Mouse (Mus musculus): ENCODE results near the gene Anxa3.

Anxa3 gene

DNA sequence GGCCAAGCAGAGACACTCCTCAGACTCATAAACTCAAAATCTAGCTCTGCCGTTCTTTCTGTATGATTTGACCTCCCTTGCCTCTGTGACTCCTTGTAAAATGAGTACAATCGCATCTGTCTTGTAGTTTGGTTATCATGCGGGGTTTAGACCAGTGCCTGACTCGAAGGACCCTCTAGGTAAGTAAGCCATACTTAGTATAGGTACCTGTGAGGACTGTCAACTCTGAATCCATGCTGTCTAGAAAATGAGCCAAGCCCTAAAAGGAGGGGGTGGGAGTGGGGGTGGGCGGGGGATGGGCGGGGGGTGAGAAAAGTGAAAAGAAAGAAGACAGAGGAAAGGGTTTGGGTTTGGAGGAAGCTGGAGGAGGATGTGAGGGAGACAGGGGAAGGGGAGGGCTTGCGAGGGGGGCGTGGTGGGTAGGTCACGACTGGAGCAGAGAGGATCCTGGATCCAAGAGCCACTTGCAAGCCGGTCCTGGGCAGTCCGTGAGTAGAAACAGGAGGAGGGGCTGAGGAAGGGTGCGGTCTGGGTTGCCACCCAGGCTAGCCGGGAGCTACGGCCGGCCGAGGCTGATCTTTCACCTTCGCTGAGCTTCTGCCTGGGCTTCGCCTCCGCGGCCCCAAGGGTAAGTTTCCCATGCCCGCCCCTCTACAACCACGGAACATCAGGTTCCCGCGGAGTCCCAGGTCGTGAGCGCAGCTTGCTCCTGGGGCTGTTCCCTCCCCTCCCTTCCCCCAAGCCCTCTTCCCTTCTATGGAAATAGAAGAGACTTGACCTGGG, at the start of gene Anxa3:
Gene Anxa3 (plus strand): TSS at position 404 of the 783 bp plus-strand sequence.
- DNase-seq (ENCODE audit: low read depth, low spot score): peak; percentile 34

DNA sequence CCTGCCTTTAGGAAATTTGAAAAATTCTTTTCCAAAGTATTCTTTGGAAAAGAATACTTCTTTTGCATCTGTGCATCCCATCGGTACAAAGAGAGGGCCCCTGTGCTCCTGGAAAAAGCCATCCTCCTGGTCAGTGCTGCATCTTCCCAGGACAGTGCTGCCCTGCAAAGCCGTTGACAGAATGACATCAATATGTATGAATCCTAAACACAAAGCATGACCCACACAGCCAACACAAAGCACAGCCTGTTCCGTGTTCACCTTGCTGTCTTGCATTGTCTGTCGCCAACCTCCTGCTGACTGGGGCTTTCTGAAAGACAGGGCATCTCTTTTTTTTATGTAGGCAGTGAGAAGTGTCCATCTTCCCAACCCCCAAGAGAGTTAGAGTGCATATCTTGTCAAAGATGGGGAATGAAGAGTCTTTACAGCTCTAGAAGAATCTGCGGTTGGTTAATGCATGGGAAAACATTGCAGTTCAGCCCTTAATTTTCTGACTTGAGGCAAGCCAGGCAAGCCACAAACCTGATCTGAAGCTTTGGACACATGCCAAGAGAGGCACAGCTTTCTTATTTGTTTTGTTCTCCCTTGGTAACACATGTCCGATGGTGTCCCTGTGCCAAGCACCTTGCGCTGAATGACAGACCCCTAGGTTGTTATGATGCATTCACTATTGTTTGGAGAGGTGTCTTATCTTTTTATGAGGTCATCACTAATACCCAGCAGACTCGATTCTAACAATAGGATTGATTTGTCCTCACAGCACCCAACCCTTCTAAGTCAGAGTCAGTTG, 45.7 kb upstream of the Anxa3 start:
- peak; percentile 7 for DNase-seq (ENCODE audit: low read depth, low spot score)

DNA sequence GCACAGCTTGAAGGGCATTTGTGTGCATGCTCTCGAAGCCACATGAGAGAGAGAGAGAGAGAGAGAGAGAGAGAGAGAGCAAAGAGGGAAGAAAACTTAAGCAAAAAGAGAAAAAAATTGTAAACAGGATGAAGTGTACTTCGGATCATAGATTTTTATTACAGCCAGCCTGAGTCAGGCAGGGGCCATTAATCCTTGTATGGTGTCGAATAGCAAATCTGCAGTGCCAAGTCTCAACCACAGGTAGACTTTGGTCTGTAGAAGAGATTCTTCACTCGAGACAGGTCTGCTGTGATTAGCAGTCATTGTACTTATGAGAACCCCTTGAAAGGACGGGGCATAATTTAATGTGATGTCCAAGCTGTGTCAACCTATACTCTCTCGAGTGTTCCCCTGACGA, 35.5 kb upstream of the Anxa3 start:
- DNase-seq (ENCODE audit: low read depth, low spot score): no peak

DNA sequence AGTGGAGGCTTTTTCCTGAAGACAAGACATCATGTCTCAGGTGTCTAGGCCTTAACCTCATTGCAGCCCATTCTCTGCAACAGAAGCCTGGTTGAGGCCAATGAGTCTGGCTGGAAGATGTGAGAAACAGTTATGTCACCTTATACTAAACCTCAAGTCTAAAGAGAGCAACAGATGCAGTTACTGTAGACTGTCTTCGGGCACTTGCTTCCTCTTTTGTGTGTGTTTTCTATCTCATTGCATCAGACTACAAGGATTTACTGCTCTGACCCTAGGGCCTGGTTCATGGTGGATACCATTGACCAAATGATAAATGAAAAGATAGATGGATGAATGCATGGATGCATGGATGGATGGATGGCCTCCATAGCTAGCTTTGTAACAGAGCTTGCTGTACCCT, 31.1 kb upstream of the Anxa3 start:
- no peak for DNase-seq (ENCODE audit: low read depth, low spot score)

DNA sequence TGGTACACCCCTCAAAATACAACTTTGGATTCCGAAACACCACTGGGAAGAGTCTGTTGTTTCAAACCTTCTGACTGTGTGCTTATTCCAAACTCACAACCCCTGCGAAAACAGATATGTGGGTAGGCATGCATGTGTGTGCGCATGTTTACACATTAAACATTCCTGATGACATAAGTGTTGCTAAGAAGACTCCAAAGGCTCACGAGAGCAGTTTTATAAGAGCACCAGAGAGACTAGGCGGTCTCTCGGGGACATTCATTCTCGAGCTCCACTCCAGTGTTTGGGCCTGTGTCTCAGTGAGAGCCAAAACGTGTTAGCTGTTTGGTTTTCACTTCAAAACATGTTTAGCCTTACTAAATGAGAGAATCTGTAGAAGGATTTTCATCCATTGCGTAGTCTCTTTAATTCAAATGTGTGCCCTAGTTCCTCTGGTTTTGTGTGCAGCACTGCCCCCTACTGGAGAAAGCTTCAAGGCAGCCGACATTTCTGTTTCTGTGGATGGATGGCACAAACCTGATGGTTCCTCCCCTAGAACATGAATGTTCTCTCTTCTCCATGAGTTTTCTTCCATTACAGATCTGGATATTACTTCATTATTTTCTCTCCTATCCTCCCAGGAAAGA, 24.2 kb upstream of the Anxa3 start:
- peak; percentile 82 for DNase-seq (ENCODE audit: low read depth, low spot score)

DNA sequence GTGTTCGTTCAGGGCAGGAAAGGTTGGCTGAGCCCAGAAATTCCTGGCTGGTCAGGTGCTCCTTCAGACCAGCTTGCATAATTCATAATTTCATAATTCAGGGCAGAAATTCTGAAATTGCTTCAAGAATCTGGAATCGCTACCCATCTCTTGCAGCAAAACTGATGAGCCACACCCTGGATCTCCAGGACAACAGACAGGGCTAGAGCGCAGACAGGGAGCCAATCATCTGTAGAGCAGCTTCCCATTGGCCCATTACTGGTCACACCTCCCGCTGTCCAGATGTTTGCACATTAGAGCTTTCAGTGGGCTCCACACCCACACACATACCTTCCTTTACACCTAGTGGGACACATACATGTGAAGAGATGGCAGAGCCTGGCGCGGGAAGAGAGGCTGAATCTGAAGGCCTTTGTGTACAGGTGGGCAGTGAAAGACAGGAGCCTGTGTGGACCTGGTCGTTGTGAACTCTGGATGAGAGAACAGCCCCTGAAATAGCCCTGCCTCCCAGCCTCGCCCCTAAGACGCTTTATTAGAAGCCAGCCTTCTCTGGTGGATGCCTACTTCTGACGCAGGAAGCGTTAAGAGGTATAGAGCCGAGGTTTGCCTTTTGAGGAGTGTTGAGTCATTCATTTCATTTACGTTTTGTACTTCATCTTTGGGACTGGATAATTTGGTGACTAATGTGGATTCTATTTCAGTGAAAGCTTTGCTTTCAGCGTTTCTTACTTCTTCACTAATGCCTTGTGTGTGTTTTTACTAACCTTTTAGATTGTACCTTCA, 9.4 kb upstream of the Anxa3 start:
- peak; percentile 45 for DNase-seq (ENCODE audit: low read depth, low spot score)

DNA sequence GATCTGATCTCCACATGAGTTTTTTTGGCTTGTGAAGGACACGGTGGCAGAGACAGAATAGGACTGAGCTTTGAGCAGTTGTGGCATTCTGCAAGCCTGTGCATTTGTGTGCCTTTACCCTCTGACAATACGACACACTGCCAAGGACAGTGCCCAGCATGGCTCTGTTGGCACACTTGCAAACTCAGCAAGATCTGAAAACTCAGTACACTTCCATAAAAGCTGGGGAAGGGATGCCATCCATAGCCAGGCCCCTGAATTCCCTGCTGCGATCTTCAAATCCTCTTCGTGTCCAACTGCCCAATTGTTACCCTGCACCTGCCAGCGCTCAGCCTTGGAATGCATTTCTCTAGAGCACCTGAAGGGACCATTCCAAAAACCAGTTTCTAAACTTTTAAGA, 8.0 kb upstream of the Anxa3 start:
- no peak for DNase-seq (ENCODE audit: low read depth, low spot score)

DNA sequence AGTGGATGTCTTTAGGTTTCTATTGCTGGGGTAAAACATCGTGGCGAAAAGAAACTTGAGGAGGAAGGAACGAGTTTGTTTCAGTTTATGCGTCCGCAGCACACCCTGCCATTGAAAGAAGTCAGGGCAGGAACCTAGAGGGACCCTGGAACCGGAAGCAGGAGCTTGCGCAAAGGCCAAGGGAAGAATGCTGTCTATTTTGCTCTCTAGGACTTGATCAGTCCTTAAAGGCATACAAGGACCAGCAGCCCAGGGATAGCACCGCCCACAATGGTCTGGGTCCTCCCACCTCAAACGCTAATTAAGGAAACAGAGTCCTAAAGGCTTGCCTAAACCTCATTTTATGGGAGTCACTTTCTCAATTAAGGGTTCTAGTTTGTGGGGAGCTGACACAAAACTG, 717 bp upstream of the Anxa3 start:
- peak; percentile 17 for DNase-seq (ENCODE audit: low read depth, low spot score)

DNA sequence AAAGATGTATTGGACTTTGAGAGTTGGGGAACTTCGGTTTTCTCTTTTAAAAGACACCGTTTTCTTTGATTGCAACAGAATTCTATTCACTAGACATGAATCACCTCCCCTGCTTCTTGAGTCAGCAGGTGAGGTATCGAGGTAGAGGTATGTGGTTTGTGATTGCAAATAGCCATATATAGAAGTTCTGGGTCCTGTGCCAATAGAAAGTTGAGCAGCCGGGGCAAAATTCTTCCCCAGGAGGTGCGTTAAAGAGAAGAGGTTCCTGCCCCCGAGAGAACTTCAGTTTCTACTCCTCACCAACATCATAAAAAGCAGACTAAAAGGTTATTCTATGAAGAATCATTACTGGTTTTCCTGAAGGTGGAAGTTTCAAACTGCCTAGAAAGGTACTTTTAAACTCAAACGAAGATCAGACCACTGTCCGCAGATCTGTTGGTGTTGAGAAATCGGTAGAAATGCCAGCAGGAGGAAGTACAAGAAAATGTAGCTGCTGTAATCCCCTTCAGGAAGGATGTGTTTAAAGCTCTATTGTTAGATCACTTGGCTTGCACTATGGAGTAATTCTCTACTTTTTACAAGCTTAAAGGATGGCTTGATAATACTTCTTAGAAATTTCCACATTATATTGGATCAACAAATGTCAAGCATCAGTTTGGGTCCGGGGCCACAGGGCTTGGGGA, 955 bp downstream of the Anxa3 start:
- DNase-seq (ENCODE audit: low read depth, low spot score): no peak

DNA sequence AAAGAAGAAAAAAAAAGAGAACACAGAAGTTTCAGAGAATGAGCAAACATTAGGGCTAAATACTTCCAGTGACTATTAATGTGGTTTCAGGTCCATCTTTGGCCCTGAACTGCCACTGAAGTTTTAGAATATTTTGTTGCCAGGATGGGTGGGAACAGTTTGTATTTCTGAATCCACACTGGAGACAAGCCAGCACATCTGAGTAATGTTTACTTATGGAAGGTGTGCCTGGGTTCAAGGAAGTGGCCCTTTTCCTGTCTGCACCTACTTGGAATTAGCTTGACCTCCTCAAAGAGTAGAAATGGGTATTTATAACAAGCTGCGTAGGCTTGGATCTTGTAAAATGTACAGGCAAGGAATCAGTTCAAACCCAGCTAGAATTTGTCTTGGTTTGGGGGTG, 2.6 kb downstream of the Anxa3 start:
- DNase-seq (ENCODE audit: low read depth, low spot score): no peak

DNA sequence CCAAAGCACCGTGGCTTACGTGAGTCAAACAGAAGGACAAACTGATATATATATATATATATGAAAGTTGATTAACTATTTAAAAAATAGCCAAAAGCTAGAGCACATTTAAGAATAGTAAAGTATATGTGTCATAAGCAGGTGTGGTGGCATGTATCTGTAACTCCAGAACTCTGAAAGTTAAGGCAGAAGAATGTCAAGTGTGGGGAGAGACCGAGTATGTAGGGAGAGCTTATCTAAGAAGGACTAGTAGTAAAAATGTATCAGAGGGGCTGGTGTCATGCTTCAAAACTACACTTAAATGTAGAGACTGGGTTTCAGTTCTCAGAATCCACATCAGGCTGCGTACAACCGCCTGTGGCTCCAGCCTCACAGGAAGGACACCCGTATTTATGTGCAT, 4.3 kb downstream of the Anxa3 start:
- DNase-seq (ENCODE audit: low read depth, low spot score): no peak

DNA sequence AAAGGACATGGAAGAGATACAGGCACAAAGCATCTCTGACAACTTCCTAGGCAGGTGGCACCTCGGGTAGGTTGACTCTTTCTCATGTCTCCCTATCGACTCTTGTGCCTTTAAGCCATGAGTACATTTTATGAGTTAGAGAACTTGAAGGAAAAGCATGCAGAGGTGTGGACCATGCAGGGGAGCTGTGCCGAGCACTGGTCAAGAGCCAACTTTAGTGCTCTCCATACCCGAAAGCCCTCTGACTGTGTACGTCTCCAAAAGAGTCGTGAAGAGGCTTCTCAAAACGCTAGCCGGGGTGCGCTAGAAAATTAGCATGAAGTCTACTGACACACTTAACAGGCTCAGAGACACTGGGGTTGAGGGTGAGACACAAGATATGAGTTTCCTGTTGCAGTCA, 6.0 kb downstream of the Anxa3 start:
- DNase-seq (ENCODE audit: low read depth, low spot score): no peak

DNA sequence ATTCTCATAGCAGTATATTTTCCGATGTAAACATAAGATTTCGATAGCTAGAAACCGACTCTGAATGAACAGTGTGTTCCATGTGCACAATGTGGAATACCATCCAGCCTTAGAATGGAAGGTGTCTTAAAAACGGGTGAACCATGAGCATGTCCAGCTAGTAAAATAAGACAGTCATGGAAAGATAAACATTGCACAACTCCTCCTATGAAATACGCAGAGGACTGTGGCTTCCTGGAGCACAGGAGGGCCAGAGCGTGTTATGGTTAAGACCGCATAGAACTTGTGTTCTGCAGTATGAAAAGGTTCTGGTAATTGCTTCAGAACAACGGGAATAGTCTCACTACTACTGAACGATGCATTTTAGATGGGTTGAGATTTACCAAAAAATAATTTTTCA, 6.8 kb downstream of the Anxa3 start:
- DNase-seq (ENCODE audit: low read depth, low spot score): no peak

DNA sequence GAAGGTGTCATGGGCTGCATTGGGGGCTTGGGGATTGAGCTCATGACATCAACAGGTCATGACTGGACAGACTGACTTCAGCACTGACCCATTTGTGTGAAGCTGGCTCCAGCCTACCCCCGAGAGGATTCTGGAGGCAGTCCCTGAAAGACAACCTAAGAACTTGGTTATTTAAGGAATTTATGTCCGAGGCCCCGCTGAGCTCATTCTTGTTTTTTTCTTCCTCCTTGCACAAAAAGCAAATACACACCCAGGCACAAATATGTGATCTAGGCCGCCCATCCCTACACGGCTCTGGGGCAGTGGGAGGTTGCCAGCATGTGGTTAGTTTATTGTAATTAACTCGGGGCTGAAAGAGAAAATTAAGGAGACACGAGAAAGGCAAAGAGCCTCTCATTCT, 9.0 kb downstream of the Anxa3 start:
- no peak for DNase-seq (ENCODE audit: low read depth, low spot score)

DNA sequence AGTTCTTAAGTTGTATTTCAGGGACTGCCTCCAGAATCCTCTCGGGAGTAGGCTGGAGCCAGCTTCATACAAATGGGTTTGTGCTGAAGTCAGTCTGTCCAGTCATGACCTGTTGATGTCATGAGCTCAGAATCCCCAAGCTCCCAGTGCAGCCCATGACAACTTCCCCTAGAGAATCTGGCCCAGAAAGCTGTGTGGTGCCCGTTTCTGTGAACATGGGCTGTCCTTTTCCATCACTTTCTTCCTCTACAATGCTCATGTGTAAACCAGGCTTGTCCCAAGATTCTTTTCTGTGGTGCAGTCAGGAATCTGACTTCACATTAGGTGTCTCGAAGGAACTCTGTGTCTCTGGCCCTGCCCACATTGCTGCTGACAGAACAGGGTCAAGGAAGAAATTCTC, 10.0 kb downstream of the Anxa3 start:
- DNase-seq (ENCODE audit: low read depth, low spot score): no peak

DNA sequence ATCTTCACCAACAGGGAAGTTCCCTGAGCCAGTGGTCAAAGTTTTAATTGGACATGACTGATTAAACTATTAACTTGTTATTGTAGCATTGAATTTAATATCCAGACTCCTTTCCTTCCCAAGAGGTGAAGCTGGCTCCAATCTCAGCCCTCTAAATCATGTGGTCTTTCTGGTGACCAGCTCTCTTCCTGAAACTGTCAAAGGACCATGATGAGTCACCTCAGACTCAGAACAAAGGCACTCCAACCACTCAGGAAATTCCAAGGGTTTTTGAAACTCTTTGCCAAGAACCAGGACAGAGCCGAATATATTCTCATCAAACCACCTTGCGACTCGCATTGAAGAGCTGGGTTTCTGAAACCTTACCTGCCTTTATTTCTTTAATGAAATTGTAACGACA, 11.2 kb downstream of the Anxa3 start:
- DNase-seq (ENCODE audit: low read depth, low spot score): no peak

DNA sequence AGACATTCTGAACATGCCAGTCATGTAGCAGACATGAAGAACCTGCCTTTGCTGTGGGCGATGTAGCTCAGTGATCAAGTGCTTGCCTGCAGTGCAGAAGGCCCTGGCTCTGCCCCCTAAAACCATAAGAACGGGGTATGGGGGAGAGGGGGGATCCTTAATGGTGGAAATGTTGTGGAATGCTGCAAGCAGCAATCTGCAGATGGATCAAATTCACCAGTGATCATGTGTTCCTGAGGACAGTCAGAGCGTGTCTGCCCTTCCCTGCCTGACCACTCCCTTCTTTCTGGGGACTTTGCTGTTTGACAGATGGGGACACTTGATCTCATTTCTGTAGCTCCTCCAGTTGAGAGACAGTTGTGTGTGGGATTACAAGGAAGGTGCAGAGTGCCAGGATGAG, 11.7 kb downstream of the Anxa3 start:
- no peak for DNase-seq (ENCODE audit: low read depth, low spot score)

DNA sequence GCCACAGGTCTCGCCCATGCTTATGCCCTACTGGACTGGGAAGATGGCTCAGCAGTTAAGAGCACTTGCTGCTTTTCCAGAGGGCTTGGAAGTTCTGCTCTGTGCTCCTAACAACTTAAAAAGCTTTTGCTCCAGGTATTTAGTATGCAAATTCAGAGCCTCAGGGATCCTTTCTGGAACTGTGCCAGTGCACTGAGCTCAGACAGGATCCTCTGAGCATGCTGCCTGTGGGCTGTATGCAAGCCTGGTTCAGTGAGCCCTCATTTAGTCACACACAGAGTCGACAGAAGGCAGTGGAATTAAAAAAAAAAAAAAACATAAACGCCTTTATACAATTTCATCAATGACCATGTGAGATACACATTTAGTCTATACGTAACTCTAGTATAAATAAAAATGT, 17.5 kb downstream of the Anxa3 start:
- peak; percentile 53 for DNase-seq (ENCODE audit: low read depth, low spot score)

DNA sequence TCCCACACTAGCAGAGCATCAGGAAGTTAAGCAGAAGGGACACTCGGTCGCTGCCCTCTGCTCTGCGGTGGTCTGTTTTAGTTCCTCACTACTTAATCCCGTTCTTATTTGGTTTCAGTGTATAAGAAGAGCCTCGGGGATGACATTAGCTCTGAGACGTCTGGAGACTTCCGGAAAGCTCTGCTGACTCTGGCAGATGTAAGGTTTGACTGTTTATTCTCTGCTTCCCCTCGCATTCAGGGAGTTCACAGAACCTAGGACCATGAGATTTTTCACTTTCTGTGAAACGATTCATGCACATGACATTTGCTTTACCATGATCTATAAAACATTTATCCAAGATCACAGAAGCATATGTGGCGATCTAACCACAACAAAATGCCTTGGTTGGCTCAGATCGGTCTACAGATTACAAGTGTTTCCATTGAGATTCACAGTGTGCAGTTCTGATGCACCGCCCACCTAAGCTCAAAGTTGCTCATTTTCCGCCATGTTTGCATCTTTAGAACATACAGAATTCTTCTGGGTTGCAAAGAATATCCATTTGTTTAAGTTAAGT, 31.7 kb downstream of the Anxa3 start:
- no peak for DNase-seq (ENCODE audit: low read depth, low spot score)

DNA sequence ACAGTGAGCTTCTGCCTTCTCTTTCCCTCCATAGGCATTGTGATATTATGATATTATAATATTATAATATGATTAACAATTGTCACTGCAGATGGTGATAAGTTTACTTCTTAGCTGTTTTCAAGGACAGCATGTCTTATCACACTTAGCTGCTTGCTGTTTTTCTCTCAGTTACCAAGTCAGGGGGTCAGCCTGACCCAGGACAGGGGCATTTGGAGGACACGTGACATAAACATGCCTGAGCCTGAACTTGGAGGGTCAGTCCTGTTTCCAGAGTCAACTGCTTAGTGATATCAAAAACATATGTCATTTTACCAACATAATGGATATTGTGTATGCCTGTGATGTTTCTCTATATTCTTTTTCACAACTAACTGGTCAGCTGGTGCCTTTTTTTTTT, 34.0 kb downstream of the Anxa3 start:
- DNase-seq (ENCODE audit: low read depth, low spot score): no peak

DNA sequence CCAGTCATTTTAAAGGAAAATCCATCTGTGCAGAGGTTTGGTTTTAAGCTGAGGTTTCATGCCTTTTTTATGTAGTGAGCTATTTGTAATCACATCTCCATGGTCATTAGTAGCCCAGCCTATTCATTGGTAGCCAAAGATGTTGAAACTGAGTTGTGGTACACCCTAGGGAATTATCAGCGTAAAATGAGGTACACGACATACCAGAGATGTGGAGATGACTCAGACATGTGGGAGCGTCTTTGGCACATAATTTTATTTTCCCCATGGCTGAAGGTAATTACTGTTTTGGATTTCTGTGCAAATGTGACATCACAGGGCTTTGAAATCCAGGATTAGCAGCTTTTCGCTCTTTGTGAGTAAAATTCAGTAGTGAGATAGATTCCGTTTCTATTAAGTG, 41.2 kb downstream of the Anxa3 start:
- peak; percentile 22 for DNase-seq (ENCODE audit: low read depth, low spot score)
